Mouse (Mus musculus) ES-E14 (cell line): ENCODE measurements around the gene Gm20532.

Experiments
- CHD2 ChIP-seq: IDR thresholded peaks from 2 replicates; pipeline ENCODE4 v1.6.1; 2014; ENCODE audit warnings: mild to moderate bottlenecking, low read depth, low read length, inconsistent platforms
- MAFK ChIP-seq: IDR thresholded peaks from 2 replicates; pipeline ENCODE4 v1.6.1; 2014; ENCODE audit warnings: mild to moderate bottlenecking, low read depth, low read length, inconsistent platforms; ENCODE audit not compliant: insufficient read depth
- ZC3H11A ChIP-seq: IDR thresholded peaks from 2 replicates; pipeline ENCODE4 v1.6.1; 2012; ENCODE audit warnings: low read depth, mild to moderate bottlenecking, inconsistent platforms, low read length, borderline replicate concordance
- ZNF384 ChIP-seq: IDR thresholded peaks from 2 replicates; pipeline ENCODE4 v1.6.1; 2012; ENCODE audit warnings: low read depth, low read length, inconsistent platforms

GRCm38 (mm10) chr2:26582203-26582602 lies 4.2 kb upstream of the Gm20532 start:
- TF ChIP-seq CHD2 = peak; percentile 82
- TF ChIP-seq ZC3H11A = no peak
- TF ChIP-seq ZNF384 = no peak
- TF ChIP-seq MAFK = no peak
